Mouse (Mus musculus): ENCODE measurements around the gene 4930568D16Rik.

GRCm38 (mm10) chr2:35397590-35398173 is 30.2 kb upstream of the 4930568D16Rik start:
- no peak for TF ChIP-seq POLR2A (IDR thresholded peaks at IDR 0.05; ENCODE audit: insufficient read depth, low read depth, low read length)
- TF ChIP-seq CTCF (IDR thresholded peaks at IDR 0.05; ENCODE audit: insufficient read depth, low read depth, low read length) = no peak
